Mouse (Mus musculus): ENCODE results near the gene Ak5. TPM values are rescaled to one million over a fixed set of nuclear protein-coding genes. Genes with fewer than 3 reads are reported as not detected.

Gene Ak5
- polyA plus RNA-seq, 1 experiment from 2014 or later: 0.93 TPM

DNA sequence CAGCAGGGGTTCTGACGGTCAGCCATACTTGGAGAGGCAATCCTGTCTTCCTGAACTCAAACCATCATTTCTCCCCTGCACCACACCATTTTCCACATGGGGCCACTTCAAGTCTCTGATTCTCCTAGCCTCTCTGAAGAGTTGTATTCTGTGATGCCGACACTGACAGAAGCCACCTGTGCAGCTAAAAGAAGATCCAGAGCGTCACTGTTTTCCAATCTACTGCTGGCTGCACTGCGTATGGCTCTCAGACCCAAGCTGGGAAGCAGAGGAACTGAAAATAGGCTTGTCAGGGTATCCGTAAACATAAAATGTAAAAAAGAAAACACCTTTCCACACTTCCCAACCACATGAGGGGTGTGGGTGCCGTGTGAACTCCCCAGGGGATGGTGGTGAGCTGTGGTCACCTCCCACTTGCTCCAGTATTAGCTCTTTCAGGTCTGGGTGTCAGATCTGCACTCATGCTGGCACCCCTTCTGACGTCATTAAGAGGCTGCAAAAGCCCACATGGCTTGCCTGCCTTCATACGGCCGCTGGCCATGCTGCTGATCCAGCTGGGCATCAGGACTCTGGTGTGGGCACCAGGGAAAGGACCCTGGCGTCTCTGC is 88.1 kb downstream of the Ak5 start:
- WGBS: 62% methylated on average over 10 of the region's 10 CpGs
- Histone ChIP-seq H3K4me3 (ENCODE audit: control insufficient read depth in 1 of 2, insufficient read depth in 1 of 2, low read depth in 1 of 2, low read length in 2 of 2) (no peak overlapping the region), H3K9me3 (ENCODE audit: control insufficient read depth, low read length) (no peaks in the 10 kb centered on the region), H3K4me2 (ENCODE audit: low read length) (no peak overlapping the region), H3K27ac (replicated peaks in 1 of 2; ENCODE audit: control insufficient read depth in 1 of 2, insufficient read depth in 1 of 2, low read depth in 2 of 2, low read length in 2 of 2) (no peak overlapping the region), H3K27me3 (ENCODE audit: control insufficient read depth, insufficient read depth, low read length) (no peaks in the 10 kb centered on the region), H3K9ac (ENCODE audit: low read length) (no peak overlapping the region), H3K4me1 (ENCODE audit: control insufficient read depth in 2 of 2, insufficient read depth in 2 of 2, low read length in 2 of 2) (no peaks in the 10 kb centered on the region), H3K36me3 (ENCODE audit: control insufficient read depth, insufficient read depth, low read length) (no peaks in the 10 kb centered on the region)
- no peak for ATAC-seq (ENCODE audit: insufficient number of reproducible peaks, insufficient read depth, low FRiP score, low read depth)

DNA sequence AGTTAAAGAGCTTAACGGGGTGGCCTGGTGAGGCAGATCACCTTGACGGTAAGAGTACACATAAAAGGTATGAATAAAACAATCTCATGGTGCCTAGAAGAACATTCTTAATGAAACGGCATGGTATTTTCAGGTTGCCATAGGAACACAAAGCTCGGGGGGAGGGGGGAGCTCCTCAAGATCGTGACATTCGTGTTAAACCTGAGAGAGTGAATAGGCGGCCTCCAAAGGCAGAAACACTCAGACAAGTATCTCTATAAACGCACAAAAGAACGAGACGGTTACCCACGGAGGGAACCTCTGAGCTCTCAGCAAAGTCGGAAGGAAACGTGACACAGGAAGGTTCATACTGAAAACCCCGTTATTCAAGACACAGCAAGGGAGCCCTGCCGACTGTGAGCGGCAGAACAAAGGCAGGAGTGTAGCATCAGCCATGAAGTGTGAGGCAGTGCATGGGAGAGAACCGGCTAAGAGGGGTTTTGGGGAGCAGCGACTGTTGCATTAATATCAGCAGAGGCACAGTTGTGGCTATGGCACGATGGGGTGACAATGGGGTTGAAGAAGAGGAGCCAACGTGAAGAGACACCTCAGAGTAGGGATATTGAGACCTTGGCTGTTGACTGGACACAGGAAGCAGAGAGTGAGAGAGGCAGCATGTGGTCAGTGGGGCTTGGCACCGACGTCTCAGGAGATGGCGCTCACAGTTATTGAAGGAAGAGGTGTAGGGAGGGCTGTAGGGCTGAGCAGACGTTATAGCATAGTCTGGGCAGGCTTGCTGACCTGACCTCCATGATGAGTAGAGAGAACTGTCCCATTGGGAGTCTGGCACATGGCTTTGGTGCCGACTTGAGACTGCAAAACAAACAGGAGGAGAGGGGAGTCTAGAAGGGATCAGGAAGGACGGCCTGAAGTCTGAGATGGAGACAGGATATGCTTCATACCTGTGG is 89.6 kb downstream of the Ak5 start:
- H3K36me3 ChIP-seq (ENCODE audit: control insufficient read depth, insufficient read depth, low read length): no peaks in the 10 kb centered on the region
- no peak overlapping the region for H3K27ac ChIP-seq (replicated peaks in 1 of 2; ENCODE audit: control insufficient read depth in 1 of 2, insufficient read depth in 1 of 2, low read depth in 2 of 2, low read length in 2 of 2)
- no peak for ATAC-seq (ENCODE audit: insufficient number of reproducible peaks, insufficient read depth, low FRiP score, low read depth)
- 79% methylated on average over 26 of the region's 26 CpGs for WGBS
- H3K27me3 ChIP-seq (ENCODE audit: control insufficient read depth, insufficient read depth, low read length): no peaks in the 10 kb centered on the region
- H3K9ac ChIP-seq (ENCODE audit: low read length): no peak overlapping the region
- no peak overlapping the region for H3K4me3 ChIP-seq (ENCODE audit: control insufficient read depth in 1 of 2, insufficient read depth in 1 of 2, low read depth in 1 of 2, low read length in 2 of 2)
- H3K4me1 ChIP-seq (ENCODE audit: control insufficient read depth in 2 of 2, insufficient read depth in 2 of 2, low read length in 2 of 2): no peaks in the 10 kb centered on the region
- H3K9me3 ChIP-seq (ENCODE audit: control insufficient read depth, low read length): no peaks in the 10 kb centered on the region
- H3K4me2 ChIP-seq (ENCODE audit: low read length): no peak overlapping the region

DNA sequence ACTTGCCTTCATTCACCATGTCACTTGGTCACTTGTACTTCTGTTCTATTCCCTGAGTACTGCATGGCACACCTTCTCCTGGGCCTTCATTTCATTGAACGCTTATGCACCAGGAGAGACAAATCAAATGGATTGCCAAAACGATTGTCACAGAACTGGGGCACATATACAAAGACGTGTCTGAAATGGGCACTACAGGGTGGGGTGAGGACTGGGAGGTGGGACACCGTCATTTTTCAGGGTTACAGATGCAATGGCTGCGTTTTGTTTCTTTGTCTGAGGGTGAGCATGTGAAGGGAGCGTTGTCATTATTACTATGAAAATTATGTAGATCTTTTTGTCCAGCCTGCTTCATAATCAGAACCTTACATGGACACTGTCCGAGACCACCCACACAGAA is 90.4 kb downstream of the Ak5 start:
- no peak for ATAC-seq (ENCODE audit: insufficient number of reproducible peaks, insufficient read depth, low FRiP score, low read depth)

DNA sequence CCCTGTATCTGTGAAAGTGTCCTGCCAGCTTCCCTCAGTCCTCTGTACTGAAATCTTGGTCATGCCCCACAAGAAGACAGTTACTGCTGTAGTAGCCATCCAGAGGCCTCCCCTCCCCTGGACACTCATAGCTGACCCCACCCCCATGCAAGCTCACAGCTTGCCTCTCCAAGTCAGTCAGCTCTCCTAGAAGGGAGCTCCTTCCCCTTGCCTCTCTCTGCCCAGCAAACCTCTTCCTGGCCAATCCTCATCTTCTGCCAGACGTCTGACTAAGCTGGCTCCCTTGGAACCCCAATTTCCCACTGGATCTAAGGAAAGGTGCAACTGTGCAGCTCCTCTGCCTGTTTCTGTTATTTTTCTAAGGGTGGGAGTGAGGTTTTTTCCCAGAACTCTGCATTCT is 90.9 kb downstream of the Ak5 start:
- Histone ChIP-seq H3K9me3 (ENCODE audit: control insufficient read depth, low read length) (no peaks in the 10 kb centered on the region), H3K4me2 (ENCODE audit: low read length) (no peak overlapping the region), H3K9ac (ENCODE audit: low read length) (no peak overlapping the region), H3K4me3 (ENCODE audit: control insufficient read depth in 1 of 2, insufficient read depth in 1 of 2, low read depth in 1 of 2, low read length in 2 of 2) (no peak overlapping the region), H3K4me1 (ENCODE audit: control insufficient read depth in 2 of 2, insufficient read depth in 2 of 2, low read length in 2 of 2) (no peaks in the 10 kb centered on the region), H3K27ac (replicated peaks in 1 of 2; ENCODE audit: control insufficient read depth in 1 of 2, insufficient read depth in 1 of 2, low read depth in 2 of 2, low read length in 2 of 2) (no peak overlapping the region), H3K27me3 (ENCODE audit: control insufficient read depth, insufficient read depth, low read length) (no peaks in the 10 kb centered on the region), H3K36me3 (ENCODE audit: control insufficient read depth, insufficient read depth, low read length) (no peaks in the 10 kb centered on the region)
- no peak for ATAC-seq (ENCODE audit: insufficient number of reproducible peaks, insufficient read depth, low FRiP score, low read depth)
- WGBS: 33% methylated on average over 1 of the region's 1 CpGs

More for the DNA sequence above, 90.4 kb downstream of the Ak5 start:
- Histone ChIP-seq H3K4me1 (ENCODE audit: control insufficient read depth in 2 of 2, insufficient read depth in 2 of 2, low read length in 2 of 2) (no peaks in the 10 kb centered on the region), H3K4me3 (ENCODE audit: control insufficient read depth in 1 of 2, insufficient read depth in 1 of 2, low read depth in 1 of 2, low read length in 2 of 2) (no peak overlapping the region), H3K27me3 (ENCODE audit: control insufficient read depth, insufficient read depth, low read length) (no peaks in the 10 kb centered on the region), H3K4me2 (ENCODE audit: low read length) (no peak overlapping the region), H3K9ac (ENCODE audit: low read length) (no peak overlapping the region), H3K36me3 (ENCODE audit: control insufficient read depth, insufficient read depth, low read length) (no peaks in the 10 kb centered on the region), H3K27ac (replicated peaks in 1 of 2; ENCODE audit: control insufficient read depth in 1 of 2, insufficient read depth in 1 of 2, low read depth in 2 of 2, low read length in 2 of 2) (no peak overlapping the region), H3K9me3 (ENCODE audit: control insufficient read depth, low read length) (no peaks in the 10 kb centered on the region)
- WGBS: 88% methylated on average over 7 of the region's 7 CpGs

DNA sequence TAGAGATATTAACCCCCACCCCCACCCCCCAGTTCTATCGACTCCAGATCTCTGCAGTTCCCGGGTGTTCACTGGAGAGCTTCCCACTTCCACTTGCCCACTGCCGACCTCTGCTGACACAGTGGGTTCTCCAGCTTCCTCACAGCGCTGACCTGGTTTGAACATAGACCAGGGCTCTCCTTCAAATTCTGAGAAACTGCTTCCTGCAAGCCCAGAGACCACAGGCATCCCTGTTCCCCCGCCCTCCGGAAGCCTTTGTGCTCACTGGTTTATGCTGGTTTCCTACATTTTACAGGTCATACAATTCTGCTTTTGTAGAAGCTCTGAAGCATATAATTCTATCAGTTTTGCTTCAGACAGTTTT is 98.9 kb downstream of the Ak5 start:
- H3K4me2 ChIP-seq (ENCODE audit: low read length): no peak overlapping the region

DNA sequence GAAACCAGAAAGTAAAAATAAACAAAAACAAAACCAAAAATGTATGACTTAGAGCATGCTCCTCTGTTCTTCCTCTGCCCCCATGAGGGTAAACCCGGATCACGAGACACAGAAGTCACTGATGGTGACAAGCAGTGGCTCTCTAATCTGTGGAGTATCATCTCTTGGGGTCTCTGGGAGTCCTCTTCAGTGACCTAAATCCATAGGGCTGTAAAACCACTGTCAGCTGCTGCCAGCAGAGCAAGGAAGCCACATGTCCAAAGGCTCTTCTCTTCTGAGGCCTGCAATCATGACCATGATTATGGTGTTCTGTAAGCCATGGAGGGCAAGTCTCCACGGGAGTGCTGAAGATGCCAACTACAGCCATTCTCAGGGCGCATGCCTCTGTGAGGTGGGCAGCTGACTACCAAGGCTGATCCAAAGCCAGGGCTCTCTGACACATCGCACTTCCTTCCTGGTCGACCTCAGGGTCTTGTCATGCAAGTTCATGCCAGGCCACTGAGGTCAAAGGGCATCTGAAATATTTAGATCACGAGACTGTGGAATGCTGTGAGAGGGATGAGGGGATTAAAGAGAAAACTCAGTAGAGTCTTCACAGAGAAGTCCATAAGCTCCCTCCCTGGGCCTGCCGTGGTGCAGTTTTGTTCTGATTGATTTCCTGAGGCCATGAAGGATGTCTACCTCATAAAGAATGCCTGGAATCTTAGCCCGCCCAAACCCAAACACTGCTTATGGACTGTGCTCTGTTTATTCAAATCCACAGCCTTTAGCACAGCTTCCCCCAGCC is 99.5 kb downstream of the Ak5 start:
- Histone ChIP-seq H3K4me2 (ENCODE audit: low read length) (no peak overlapping the region), H3K27ac (replicated peaks in 1 of 2; ENCODE audit: control insufficient read depth in 1 of 2, insufficient read depth in 1 of 2, low read depth in 2 of 2, low read length in 2 of 2) (no peak overlapping the region)
- ATAC-seq (ENCODE audit: insufficient number of reproducible peaks, insufficient read depth, low FRiP score, low read depth): no peak

More for the DNA sequence above, 98.9 kb downstream of the Ak5 start:
- WGBS: 51% methylated on average over 6 of the region's 6 CpGs
- peaks cover 9 to 14% of the 10 kb centered on the region in 2 experiments for H3K4me1 ChIP-seq (ENCODE audit: control insufficient read depth in 2 of 2, insufficient read depth in 2 of 2, low read length in 2 of 2)
- no peaks in the 10 kb centered on the region for H3K9me3 ChIP-seq (ENCODE audit: control insufficient read depth, low read length)
- no peak overlapping the region for H3K4me3 ChIP-seq (ENCODE audit: control insufficient read depth in 1 of 2, insufficient read depth in 1 of 2, low read depth in 1 of 2, low read length in 2 of 2)
- no peak overlapping the region for H3K9ac ChIP-seq (ENCODE audit: low read length)
- no peaks in the 10 kb centered on the region for H3K27me3 ChIP-seq (ENCODE audit: control insufficient read depth, insufficient read depth, low read length)
- no peaks in the 10 kb centered on the region for H3K36me3 ChIP-seq (ENCODE audit: control insufficient read depth, insufficient read depth, low read length)
- no peak for ATAC-seq (ENCODE audit: insufficient number of reproducible peaks, insufficient read depth, low FRiP score, low read depth)
- no peak overlapping the region for H3K27ac ChIP-seq (replicated peaks in 1 of 2; ENCODE audit: control insufficient read depth in 1 of 2, insufficient read depth in 1 of 2, low read depth in 2 of 2, low read length in 2 of 2)

DNA sequence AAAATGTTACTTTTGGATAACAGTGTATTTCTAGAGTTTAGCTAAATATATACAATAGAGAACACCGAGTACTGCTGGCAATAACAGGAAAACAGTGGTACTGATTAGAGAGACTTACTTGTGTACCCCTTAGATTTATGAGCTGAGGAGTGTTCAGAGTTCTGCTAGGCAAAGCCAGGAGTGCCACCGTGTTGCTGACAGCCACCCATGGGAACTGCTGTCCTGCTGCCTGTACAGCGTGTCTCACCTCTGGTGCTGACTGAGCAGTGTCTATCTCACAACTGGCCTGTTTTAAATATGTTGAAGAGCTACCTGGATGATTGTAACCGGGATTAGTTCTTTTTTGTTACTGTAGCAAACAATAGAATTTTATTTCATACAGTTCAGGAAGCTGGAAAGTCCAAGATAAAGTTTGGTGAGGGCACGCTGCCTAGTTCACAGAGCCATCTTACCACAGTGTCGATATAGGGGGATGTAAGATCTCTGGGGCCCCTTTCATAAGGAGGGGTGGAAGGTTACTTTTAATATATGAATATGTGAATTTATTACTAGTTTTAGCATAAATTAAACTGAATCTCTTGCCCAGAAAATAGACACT is 103.5 kb downstream of the Ak5 start:
- H3K4me2 ChIP-seq (ENCODE audit: low read length): no peak overlapping the region
- WGBS: 58% methylated on average over 6 of the region's 6 CpGs
- H3K27ac ChIP-seq (replicated peaks in 1 of 2; ENCODE audit: control insufficient read depth in 1 of 2, insufficient read depth in 1 of 2, low read depth in 2 of 2, low read length in 2 of 2): no peak overlapping the region
- H3K4me3 ChIP-seq (ENCODE audit: control insufficient read depth in 1 of 2, insufficient read depth in 1 of 2, low read depth in 1 of 2, low read length in 2 of 2): no peak overlapping the region
- H3K4me1 ChIP-seq (ENCODE audit: control insufficient read depth in 2 of 2, insufficient read depth in 2 of 2, low read length in 2 of 2): peaks cover 9 to 14% of the 10 kb centered on the region in 2 experiments
- no peaks in the 10 kb centered on the region for H3K36me3 ChIP-seq (ENCODE audit: control insufficient read depth, insufficient read depth, low read length)
- no peaks in the 10 kb centered on the region for H3K27me3 ChIP-seq (ENCODE audit: control insufficient read depth, insufficient read depth, low read length)
- H3K9ac ChIP-seq (ENCODE audit: low read length): no peak overlapping the region
- H3K9me3 ChIP-seq (ENCODE audit: control insufficient read depth, low read length): no peaks in the 10 kb centered on the region
- ATAC-seq (ENCODE audit: insufficient number of reproducible peaks, insufficient read depth, low FRiP score, low read depth): no peak

More for the DNA sequence above, 99.5 kb downstream of the Ak5 start:
- no peaks in the 10 kb centered on the region for H3K36me3 ChIP-seq (ENCODE audit: control insufficient read depth, insufficient read depth, low read length)
- H3K27me3 ChIP-seq (ENCODE audit: control insufficient read depth, insufficient read depth, low read length): no peaks in the 10 kb centered on the region
- WGBS: 49% methylated on average over 9 of the region's 9 CpGs
- peaks cover 9 to 14% of the 10 kb centered on the region in 2 experiments for H3K4me1 ChIP-seq (ENCODE audit: control insufficient read depth in 2 of 2, insufficient read depth in 2 of 2, low read length in 2 of 2)
- H3K9ac ChIP-seq (ENCODE audit: low read length): no peak overlapping the region
- H3K4me3 ChIP-seq (ENCODE audit: control insufficient read depth in 1 of 2, insufficient read depth in 1 of 2, low read depth in 1 of 2, low read length in 2 of 2): no peak overlapping the region
- no peaks in the 10 kb centered on the region for H3K9me3 ChIP-seq (ENCODE audit: control insufficient read depth, low read length)

Data from heart, embryonic 14.5 days (tissue).